Mouse (Mus musculus): Measurements from ENCODE around the gene G6pdx. TPM values are rescaled to one million over a fixed set of nuclear protein-coding genes. Genes with fewer than 3 reads are reported as not detected.

Gene G6pdx
- 19.0 and 19.5 TPM in 2 replicates for polyA plus RNA-seq (2021; fragmentation: Nextera tagmentation)
- long read RNA-seq, experiment 1, transcript G6pdx-201 (13 exons, 2,652 nt), result major isoform, 28 of 37 reads
- long read RNA-seq, experiment 1, partial matches to known transcripts, result 7 of 37 reads
- long read RNA-seq, experiment 1, other reads (novel, unspliced or antisense), result 2 of 37 reads
- long read RNA-seq, experiment 2, transcript G6pdx-201 (13 exons, 2,652 nt), result major isoform, 164 of 183 reads
- long read RNA-seq, experiment 2, transcript G6pdx-202 (5 exons, 580 nt), result minor isoform, 8 of 183 reads
- long read RNA-seq, experiment 2, partial matches to known transcripts, result 6 of 183 reads
- long read RNA-seq, experiment 2, other reads (novel, unspliced or antisense), result 5 of 183 reads

GRCm38 (mm10) chrX:74428826-74429276 lies at the start of gene G6pdx:
Gene G6pdx, minus strand, starts transcription at chrX:74429194.

GRCm38 (mm10) chrX:74392535-74393443 lies 36.2 kb downstream of the G6pdx start, which contains the start of the genes Fam3a and Ikbkg:
Gene Fam3a, minus strand, starts transcription at chrX:74393272.
Gene Ikbkg, plus strand, starts transcription at chrX:74393290.

GRCm38 (mm10) chrX:74372888-74373549 lies 56.0 kb downstream of the G6pdx start, which contains the start of the genes Ubl4a and Slc10a3:
Gene Ubl4a, minus strand, starts transcription at chrX:74373218.
Gene Slc10a3, minus strand, starts transcription at chrX:74373349.

Other genes starting within 250 kb of the G6pdx start
- 2.1 and 4.3 TPM in 2 replicates for gene Flna, start 179.4 kb downstream of the G6pdx start, polyA plus RNA-seq (2021; fragmentation: Nextera tagmentation)
- 7.1 and 8.8 TPM in 2 replicates for gene Emd, start 174.5 kb downstream of the G6pdx start, polyA plus RNA-seq (2021; fragmentation: Nextera tagmentation)
- 1,201 and 1,311 TPM in 2 replicates for gene Rpl10, start 158.4 kb downstream of the G6pdx start, polyA plus RNA-seq (2021; fragmentation: Nextera tagmentation)
- gene Taz, start 147.3 kb downstream of the G6pdx start, polyA plus RNA-seq (2021; fragmentation: Nextera tagmentation), result 29.8 and 29.9 TPM in 2 replicates
- gene Dnase1l1, start 146.9 kb downstream of the G6pdx start, polyA plus RNA-seq (2021; fragmentation: Nextera tagmentation), result 1.7 and 2.5 TPM in 2 replicates
- 140 and 145 TPM in 2 replicates for gene Atp6ap1, start 132.1 kb downstream of the G6pdx start, polyA plus RNA-seq (2021; fragmentation: Nextera tagmentation)
- gene Gdi1, start 124.2 kb downstream of the G6pdx start, polyA plus RNA-seq (2021; fragmentation: Nextera tagmentation), result 178 and 191 TPM in 2 replicates
- gene Fam50a, start 116.2 kb downstream of the G6pdx start, polyA plus RNA-seq (2021; fragmentation: Nextera tagmentation), result 23.2 and 25.5 TPM in 2 replicates
- gene Plxna3, start 100.1 kb downstream of the G6pdx start, polyA plus RNA-seq (2021; fragmentation: Nextera tagmentation), result 1.3 and 1.4 TPM in 2 replicates
- 44.3 and 46.1 TPM in 2 replicates for gene Lage3, start 75.6 kb downstream of the G6pdx start, polyA plus RNA-seq (2021; fragmentation: Nextera tagmentation)
- 95.4 and 96.6 TPM in 2 replicates for gene Ubl4a, start 56.0 kb downstream of the G6pdx start, polyA plus RNA-seq (2021; fragmentation: Nextera tagmentation)
- 4.0 and 4.5 TPM in 2 replicates for gene Slc10a3, start 55.8 kb downstream of the G6pdx start, polyA plus RNA-seq (2021; fragmentation: Nextera tagmentation)
- gene Fam3a, start 35.9 kb downstream of the G6pdx start, polyA plus RNA-seq (2021; fragmentation: Nextera tagmentation), result 20.2 and 22.8 TPM in 2 replicates
- gene Ikbkg, start 35.9 kb downstream of the G6pdx start, polyA plus RNA-seq (2021; fragmentation: Nextera tagmentation), result 7.0 and 9.0 TPM in 2 replicates
- not detected in 2 replicates for gene Gm6880, start 52.2 kb upstream of the G6pdx start, polyA plus RNA-seq (2021; fragmentation: Nextera tagmentation)
- gene Olfr1326-ps1, start 145.7 kb upstream of the G6pdx start, polyA plus RNA-seq (2021; fragmentation: Nextera tagmentation), result not detected in 2 replicates
- not detected in 2 replicates for gene Olfr1325, start 163.5 kb upstream of the G6pdx start, polyA plus RNA-seq (2021; fragmentation: Nextera tagmentation)
- gene Gm5640, start 216.4 kb upstream of the G6pdx start, polyA plus RNA-seq (2021; fragmentation: Nextera tagmentation), result 0.08 and 0.25 TPM in 2 replicates